Mouse (Mus musculus) kidney, embryonic 16.5 days (tissue): ENCODE results near the gene Eid3. TPM values are rescaled to one million over a fixed set of nuclear protein-coding genes. Genes with fewer than 3 reads are reported as not detected.

Experiments used
- ATAC-seq: fragments of 200-750 bp; cut with Nextera tagmentation; 2 replicates; pipeline ENCODE4 v1.8.0; 2017; ENCODE audit warnings: moderate TSS enrichment; ENCODE audit not compliant: low FRiP score, low TSS enrichment
- H3K27ac ChIP-seq: fragments of 300-500 bp; sonication (generic); 2 replicates; pipeline ENCODE4 v1.5.1; 2014; ENCODE audit warnings: low read length
- H3K27me3 ChIP-seq: fragments of 300-500 bp; sonication (generic); 2 replicates; pipeline ENCODE4 v1.6.1; 2014; ENCODE audit warnings: low read length, control low read depth, mixed read lengths; ENCODE audit not compliant: insufficient read depth
- H3K36me3 ChIP-seq: fragments of 300-500 bp; sonication (generic); 2 replicates; pipeline ENCODE4 v1.6.1; 2014; ENCODE audit warnings: low read length, control low read depth, mixed read lengths; ENCODE audit not compliant: insufficient read depth
- H3K4me1 ChIP-seq: fragments of 300-500 bp; sonication (generic); 2 replicates; pipeline ENCODE4 v1.6.1; 2014; ENCODE audit warnings: low read length, control low read depth, mixed read lengths; ENCODE audit not compliant: insufficient read depth
- H3K4me2 ChIP-seq: fragments of 300-500 bp; sonication (generic); replicated peaks from 2 replicates; pipeline ENCODE4 v1.6.1; 2014; ENCODE audit warnings: low read depth, low read length
- H3K4me3 ChIP-seq: fragments of 300-500 bp; sonication (generic); 2 replicates; pipeline ENCODE4 v1.5.1; 2014; ENCODE audit warnings: mild to moderate bottlenecking, low read length
- H3K9ac ChIP-seq: fragments of 300-500 bp; sonication (generic); replicated peaks from 2 replicates; pipeline ENCODE4 v1.6.1; 2014; ENCODE audit warnings: low read length
- H3K9me3 ChIP-seq: fragments of 300-500 bp; sonication (generic); 2 replicates; pipeline ENCODE4 v1.6.1; 2016; ENCODE audit warnings: low read length, control low read depth
- WGBS: fragments of 180-500 bp; shearing (Covaris S2); extraction: QIAGEN DNeasy Blood & Tissue Kit; methylation state at CpG from one replicate; pipeline ENCODE4 v1.1.7; 2014; 5-methylcytosine and 5-hydroxymethylcytosine counted together
- polyA plus RNA-seq: library from polyadenylated mRNA; unstranded; fragments of >200 nt; fragmentation: Nextera tagmentation; extraction: Ambion mirVana; gene quantifications from 2 replicates; pipeline ENCODE4 v1.2.1, GENCODE M21; 2015

The Eid3 gene
- polyA plus RNA-seq, 1 experiment from 2014 or later: 0.16 TPM

- peaks cover 72% of the 10 kb centered on the region for H3K36me3 ChIP-seq
- 93% methylated on average over 6 of the region's 6 CpGs for WGBS
Observed at GRCm38 (mm10) chr10:82887354-82887753, 20.9 kb downstream of the Eid3 start.

DNA sequence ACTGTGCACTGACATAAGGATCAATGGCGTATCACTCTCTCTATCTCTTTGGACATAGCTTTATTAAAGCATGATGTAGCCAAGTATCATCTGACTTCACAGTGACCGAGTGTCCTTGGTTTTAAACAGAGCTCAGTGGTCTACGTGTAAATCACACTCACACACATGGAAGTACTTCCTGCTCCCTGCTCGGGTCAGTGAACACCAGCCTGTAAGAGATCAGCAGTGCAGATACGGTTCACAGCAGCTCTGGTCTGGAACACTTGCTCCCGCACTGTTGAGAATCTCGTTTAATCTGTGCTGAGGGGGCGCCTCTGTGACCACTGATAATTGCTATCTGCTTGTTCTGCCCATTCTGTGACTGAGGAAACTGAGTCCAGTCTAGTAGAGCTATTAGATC, 22.1 kb downstream of the Eid3 start:
- no peak overlapping the region for H3K9ac ChIP-seq
- H3K4me2 ChIP-seq: no peak overlapping the region
- no peaks in the 10 kb centered on the region for H3K27me3 ChIP-seq
- ATAC-seq: no peak
- H3K4me1 ChIP-seq: peaks cover 30% of the 10 kb centered on the region
- no peaks in the 10 kb centered on the region for H3K9me3 ChIP-seq
- peaks cover 66% of the 10 kb centered on the region for H3K36me3 ChIP-seq
- no peak overlapping the region for H3K27ac ChIP-seq
- no peak overlapping the region for H3K4me3 ChIP-seq
- WGBS: 39% methylated on average over 8 of the region's 8 CpGs

More at GRCm38 (mm10) chr10:82887354-82887753, 20.9 kb downstream of the Eid3 start:
- no peaks in the 10 kb centered on the region for H3K9me3 ChIP-seq
- ATAC-seq: no peak
- no peaks in the 10 kb centered on the region for H3K27me3 ChIP-seq
- no peak overlapping the region for H3K4me3 ChIP-seq
- H3K9ac ChIP-seq: no peak overlapping the region
- H3K4me2 ChIP-seq: no peak overlapping the region
- no peak overlapping the region for H3K27ac ChIP-seq
- H3K4me1 ChIP-seq: peaks cover 29% of the 10 kb centered on the region

DNA sequence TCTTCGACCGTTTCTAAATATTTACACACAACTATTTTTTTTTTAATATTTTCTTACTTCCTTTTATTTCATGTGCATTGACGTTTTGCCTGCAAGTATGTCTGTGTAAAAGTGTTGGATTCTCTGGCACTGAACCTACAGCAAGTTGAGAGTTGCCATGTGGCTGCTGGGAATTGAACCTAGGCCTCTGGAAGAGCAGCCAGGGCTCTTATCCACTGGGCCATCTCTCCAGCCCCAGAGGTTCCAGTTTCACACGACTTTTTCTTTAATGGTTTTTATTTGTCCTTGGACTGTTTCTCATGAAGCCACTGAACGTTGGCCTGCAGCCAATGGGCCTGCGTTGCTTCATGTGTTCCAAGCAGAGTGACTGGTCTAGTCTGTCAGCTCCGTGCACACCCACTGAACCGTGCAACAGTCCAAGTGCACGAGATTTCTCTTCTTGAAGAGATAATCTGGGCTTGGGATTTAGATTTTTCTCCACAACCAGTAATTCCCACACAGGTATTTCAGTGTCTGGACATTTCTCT, 23.1 kb downstream of the Eid3 start:
- H3K27ac ChIP-seq: peak overlapping the region; percentile 68; the same call in 1 of the 2 replicates
- H3K4me1 ChIP-seq: peaks cover 30% of the 10 kb centered on the region
- no peak overlapping the region for H3K9ac ChIP-seq
- no peaks in the 10 kb centered on the region for H3K27me3 ChIP-seq
- 43% methylated on average over 9 of the region's 9 CpGs for WGBS
- ATAC-seq: peak; percentile 81
- peaks cover 69% of the 10 kb centered on the region for H3K36me3 ChIP-seq
- no peak overlapping the region for H3K4me3 ChIP-seq
- no peak overlapping the region for H3K4me2 ChIP-seq
- H3K9me3 ChIP-seq: no peaks in the 10 kb centered on the region

DNA sequence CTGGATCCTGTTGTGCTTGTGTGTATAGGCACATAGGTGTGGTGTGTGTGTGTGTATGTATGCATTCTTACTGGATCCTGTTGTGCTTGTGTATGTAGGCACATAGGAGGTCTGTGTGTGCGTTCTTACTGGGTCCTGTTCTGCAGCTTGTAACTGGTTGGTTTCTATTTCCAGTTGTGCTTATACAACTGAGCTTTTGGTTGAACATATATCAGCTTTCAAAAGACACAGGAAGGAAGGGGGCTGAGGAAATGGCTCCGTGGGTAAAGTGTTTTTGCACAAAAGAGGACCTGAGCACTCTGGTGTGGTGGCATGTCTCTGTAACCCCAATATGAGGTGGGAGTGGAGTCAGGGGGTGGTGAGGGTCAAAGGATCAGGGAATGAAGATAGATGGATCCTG, 24.5 kb downstream of the Eid3 start:
- H3K27me3 ChIP-seq: no peaks in the 10 kb centered on the region
- ATAC-seq: no peak
- no peak overlapping the region for H3K27ac ChIP-seq
- 30% methylated on average over 2 of the region's 2 CpGs for WGBS
- H3K4me3 ChIP-seq: no peak overlapping the region
- H3K9ac ChIP-seq: no peak overlapping the region
- no peak overlapping the region for H3K4me2 ChIP-seq
- peaks cover 70% of the 10 kb centered on the region for H3K36me3 ChIP-seq
- peaks cover 30% of the 10 kb centered on the region for H3K4me1 ChIP-seq
- H3K9me3 ChIP-seq: no peaks in the 10 kb centered on the region

DNA sequence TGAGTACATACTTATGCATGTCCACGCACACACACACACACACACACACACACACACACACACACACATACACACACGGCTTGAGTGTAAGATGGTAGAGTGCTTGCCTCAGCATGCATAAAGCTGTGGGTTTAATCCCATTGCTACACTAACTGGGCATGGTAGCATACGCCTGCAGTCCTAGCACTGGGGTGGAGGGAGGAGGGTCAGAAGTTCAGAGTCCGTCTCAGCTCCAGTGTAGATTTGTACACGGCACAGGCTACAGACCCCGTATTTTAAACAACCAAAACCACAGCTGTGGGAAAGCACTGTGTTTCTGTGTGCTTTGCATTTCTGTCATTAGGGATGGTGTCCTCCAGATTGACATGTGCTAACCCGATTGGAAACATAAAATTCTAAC, 25.0 kb downstream of the Eid3 start:
- Histone ChIP-seq H3K27me3 (no peaks in the 10 kb centered on the region), H3K4me3 (no peak overlapping the region), H3K4me1 (peaks cover 30% of the 10 kb centered on the region), H3K9ac (no peak overlapping the region), H3K36me3 (peaks cover 72% of the 10 kb centered on the region), H3K27ac (no peak overlapping the region), H3K9me3 (no peaks in the 10 kb centered on the region), H3K4me2 (no peak overlapping the region)
- WGBS: 59% methylated on average over 7 of the region's 7 CpGs
- ATAC-seq: 0 out of 2 replicates have a peak, but pooled peaks have one; percentile 39

- no peaks in the 10 kb centered on the region for H3K9me3 ChIP-seq
- peaks cover 30% of the 10 kb centered on the region for H3K4me1 ChIP-seq
- WGBS: 87% methylated on average over 9 of the region's 9 CpGs
- peak overlapping the region; percentile 56; the same call in 1 of the 2 replicates for H3K27ac ChIP-seq
- ATAC-seq: no peak
- H3K36me3 ChIP-seq: peaks cover 70% of the 10 kb centered on the region
- no peaks in the 10 kb centered on the region for H3K27me3 ChIP-seq
- H3K4me2 ChIP-seq: no peak overlapping the region
- no peak overlapping the region for H3K4me3 ChIP-seq
- no peak overlapping the region for H3K9ac ChIP-seq
Observed at GRCm38 (mm10) chr10:82892442-82893055, 26.1 kb downstream of the Eid3 start.

- Histone ChIP-seq H3K9me3 (no peaks in the 10 kb centered on the region), H3K4me1 (peaks cover 22% of the 10 kb centered on the region), H3K4me2 (no peak overlapping the region), H3K36me3 (peaks cover 69% of the 10 kb centered on the region), H3K9ac (no peak overlapping the region), H3K27ac (no peak overlapping the region), H3K4me3 (no peak overlapping the region), H3K27me3 (no peaks in the 10 kb centered on the region)
- ATAC-seq: no peak
- WGBS: 88% methylated on average over 18 of the region's 18 CpGs
Observed at GRCm38 (mm10) chr10:82893872-82894650, 27.6 kb downstream of the Eid3 start.

- Histone ChIP-seq H3K4me2 (no peak overlapping the region), H3K4me1 (no peaks in the 10 kb centered on the region), H3K27me3 (no peaks in the 10 kb centered on the region), H3K9ac (no peak overlapping the region), H3K4me3 (no peak overlapping the region), H3K36me3 (peaks cover 46% of the 10 kb centered on the region), H3K27ac (no peak overlapping the region), H3K9me3 (no peaks in the 10 kb centered on the region)
- WGBS: 86% methylated on average over 13 of the region's 13 CpGs
- no peak for ATAC-seq
Observed at GRCm38 (mm10) chr10:82897936-82898335, 31.5 kb downstream of the Eid3 start.

GRCm38 (mm10) chr10:82898893-82899292, 32.5 kb downstream of the Eid3 start:
- Histone ChIP-seq H3K4me2 (no peak overlapping the region), H3K4me1 (no peaks in the 10 kb centered on the region), H3K27ac (no peak overlapping the region), H3K36me3 (peaks cover 37% of the 10 kb centered on the region), H3K27me3 (no peaks in the 10 kb centered on the region), H3K9ac (no peak overlapping the region), H3K9me3 (no peaks in the 10 kb centered on the region), H3K4me3 (no peak overlapping the region)
- 53% methylated on average over 7 of the region's 7 CpGs for WGBS
- no peak for ATAC-seq
